Mouse (Mus musculus) Patski (cell line): ENCODE measurements around the gene Astn2. TPM values are rescaled to one million over a fixed set of nuclear protein-coding genes. Genes with fewer than 3 reads are reported as not detected.
A peak's percentile ranks its signal among the peaks of the same experiment; 100 is the strongest.

Source experiments
- ATAC-seq: fragments of 100-300 bp; one replicate; pipeline ENCODE4 v1.8.0; 2021
- CTCF ChIA-PET: fragments of 350-600 bp; sonication (Branson Sonifier 250); formaldehyde crosslinking; loops from one replicate; lab custom pipeline; 2022; ENCODE audit warnings: inconsistent platforms; lab: Charles Lee
- POLR2A ChIA-PET: fragments of 350-600 bp; sonication (Branson Sonifier 250); formaldehyde crosslinking; loops from one replicate; lab custom pipeline; 2022; ENCODE audit warnings: antibody characterized with exemption, inconsistent platforms; lab: Charles Lee
- DNase-seq: peaks from one replicate; pipeline ENCODE4 v3.0.0-alpha.2; 2011; ENCODE audit warnings: low read depth, low spot score
- H3K27me3 ChIP-seq: fragments of 371-371 bp; one replicate; pipeline ENCODE4 v1.5.1; 2021
- CTCF ChIP-seq: fragments of 100-300 bp; IDR thresholded peaks from one replicate; pipeline ENCODE4 v1.5.1; 2021
- in situ Hi-C: fragments of 300-500 bp; cut with MboI; formaldehyde crosslinking; loops from 3 replicates; pipeline ENCODE4 v1.11.1; 2018; ENCODE audit warnings: low pct_unique_long_range_greater_than_20kb, mixed read lengths
- polyA plus RNA-seq: library from polyadenylated mRNA; unstranded; gene quantifications from one replicate; pipeline ENCODE4 v1.2.3, GENCODE M21; 2021

The Astn2 gene
- polyA plus RNA-seq, 1 experiment from 2014 or later: 0.19 TPM

- CTCF ChIA-PET: interaction anchor here (0.7 to 1.4 kb wide), 5 partner anchors 8 to 968 kb away, joined by 3 to 5 read pairs (median 3); no protein-coding TSS in a partner anchor
- no peaks in the 10 kb centered on the region for H3K27me3 ChIP-seq
- in situ Hi-C loops: loop anchor here (10.0 kb wide), 1 partner anchor 291 kb away; no protein-coding TSS in a partner anchor
- POLR2A ChIA-PET: no interaction called here
- DNase-seq (no peak), ATAC-seq (no peak)
- no peak for TF ChIP-seq CTCF
Observed at GRCm38 (mm10) chr4:65495705-65496462, 908.5 kb downstream of the Astn2 start.

- no peak for ATAC-seq
- in situ Hi-C loops: loop anchor here (5.0 to 10.0 kb wide), 4 partner anchors 287 to 959 kb away; no protein-coding TSS in a partner anchor
- DNase-seq: no peak
- no peaks in the 10 kb centered on the region for H3K27me3 ChIP-seq
- no peak for TF ChIP-seq CTCF
- CTCF ChIA-PET: no interaction called here
- POLR2A ChIA-PET: no interaction called here
Observed at GRCm38 (mm10) chr4:65491541-65491940, 912.9 kb downstream of the Astn2 start.

- DNase-seq (peak; percentile 80), ATAC-seq (peak; percentile 82)
- ChIA-PET CTCF (interaction anchor here (0.7 to 1.4 kb wide), 3 partner anchors 10 to 22 kb away, joined by 3 read pairs; no protein-coding TSS in a partner anchor), POLR2A (interaction anchor here (1.0 kb wide), 1 partner anchor 13 kb away, joined by 3 read pairs; no protein-coding TSS in a partner anchor)
- in situ Hi-C loops: loop anchor here (5.0 to 10.0 kb wide), 5 partner anchors 247 to 957 kb away; no protein-coding TSS in a partner anchor
- H3K27me3 ChIP-seq: no peaks in the 10 kb centered on the region
- no peak for TF ChIP-seq CTCF
Observed at GRCm38 (mm10) chr4:65489711-65490110, 914.7 kb downstream of the Astn2 start.

GRCm38 (mm10) chr4:65481632-65482031 is 922.8 kb downstream of the Astn2 start:
- ChIA-PET POLR2A (no interaction called here), CTCF (interaction anchor here (1.0 kb wide), 1 partner anchor 10 kb away, joined by 3 read pairs; no protein-coding TSS in a partner anchor)
- DNase-seq: no peak
- ATAC-seq: no peak
- TF ChIP-seq CTCF: no peak
- in situ Hi-C loops: no loop called here
- H3K27me3 ChIP-seq: no peaks in the 10 kb centered on the region

- in situ Hi-C loops: no loop called here
- no peak for TF ChIP-seq CTCF
- DNase-seq: no peak
- CTCF ChIA-PET: interaction anchor here (1.0 kb wide), 2 partner anchors 13 to 43 kb away, joined by 3 read pairs; no protein-coding TSS in a partner anchor
- ATAC-seq: peak; percentile 12
- H3K27me3 ChIP-seq: no peaks in the 10 kb centered on the region
- POLR2A ChIA-PET: interaction anchor here (1.4 kb wide), 1 partner anchor 13 kb away, joined by 3 read pairs; no protein-coding TSS in a partner anchor
Observed at GRCm38 (mm10) chr4:65477106-65477505, 927.3 kb downstream of the Astn2 start.

GRCm38 (mm10) chr4:65475925-65476560 is 928.4 kb downstream of the Astn2 start:
- ChIA-PET POLR2A (interaction anchor here (1.4 kb wide), 1 partner anchor 14 kb away, joined by 3 read pairs; no protein-coding TSS in a partner anchor), CTCF (interaction anchor here (1.0 kb wide), 1 partner anchor 12 kb away, joined by 3 read pairs; no protein-coding TSS in a partner anchor)
- in situ Hi-C loops: no loop called here
- DNase-seq (no peak), ATAC-seq (no peak)
- no peak for TF ChIP-seq CTCF
- H3K27me3 ChIP-seq: no peaks in the 10 kb centered on the region

GRCm38 (mm10) chr4:65473141-65473540 is 931.3 kb downstream of the Astn2 start:
- CTCF ChIA-PET: interaction anchor here (0.7 kb wide), 1 partner anchor 14 kb away, joined by 3 read pairs; no protein-coding TSS in a partner anchor
- ATAC-seq: no peak

GRCm38 (mm10) chr4:65449171-65449570 is 955.2 kb downstream of the Astn2 start:
- no peak for TF ChIP-seq CTCF
- ATAC-seq: no peak

More at GRCm38 (mm10) chr4:65473141-65473540, 931.3 kb downstream of the Astn2 start:
- no peak for TF ChIP-seq CTCF
- H3K27me3 ChIP-seq: no peaks in the 10 kb centered on the region
- in situ Hi-C loops: no loop called here
- POLR2A ChIA-PET: no interaction called here
- DNase-seq: no peak

GRCm38 (mm10) chr4:65441746-65442145 is 962.7 kb downstream of the Astn2 start:
- no peak for ATAC-seq
- DNase-seq: no peak
- in situ Hi-C loops: no loop called here
- POLR2A ChIA-PET: no interaction called here
- CTCF ChIA-PET: no interaction called here
- no peaks in the 10 kb centered on the region for H3K27me3 ChIP-seq
- TF ChIP-seq CTCF: no peak

More at GRCm38 (mm10) chr4:65449171-65449570, 955.2 kb downstream of the Astn2 start:
- no peaks in the 10 kb centered on the region for H3K27me3 ChIP-seq
- CTCF ChIA-PET: no interaction called here
- no peak for DNase-seq
- in situ Hi-C loops: no loop called here
- POLR2A ChIA-PET: no interaction called here

- CTCF ChIA-PET: no interaction called here
- no peak for DNase-seq
- no peaks in the 10 kb centered on the region for H3K27me3 ChIP-seq
- ATAC-seq: no peak
- in situ Hi-C loops: no loop called here
- POLR2A ChIA-PET: interaction anchor here (0.6 kb wide), 1 partner anchor 300 kb away, joined by 3 read pairs; no protein-coding TSS in a partner anchor
- TF ChIP-seq CTCF: no peak
Observed at GRCm38 (mm10) chr4:65430804-65431203, 973.6 kb downstream of the Astn2 start.
